Mouse (Mus musculus) bone marrow, adult 2 months (tissue): ENCODE measurements around the gene Dlst.
A peak's percentile ranks its signal among the peaks of the same experiment; 100 is the strongest.

Source experiments
- CTCF ChIP-seq: fragments of 200-500 bp; IDR thresholded peaks from 2 replicates; pipeline ENCODE4 v1.5.1; 2011; ENCODE audit warnings: low read length, control low read depth; ENCODE audit not compliant: control insufficient read depth, insufficient read depth
- POLR2A ChIP-seq: fragments of 200-500 bp; IDR thresholded peaks from 2 replicates; pipeline ENCODE4 v1.6.1; 2011; ENCODE audit warnings: low read depth, mild to moderate bottlenecking, control low read depth, low read length, borderline replicate concordance; ENCODE audit not compliant: control insufficient read depth

- TF ChIP-seq CTCF (peak; percentile 79), POLR2A (no peak)
Measured at GRCm38 (mm10) chr12:85169117-85169858, 58.7 kb downstream of the Dlst start.
